Mouse (Mus musculus) lung, embryonic 16.5 days (tissue): ENCODE results near the gene Abcf1. TPM values are rescaled to one million over a fixed set of nuclear protein-coding genes. Genes with fewer than 3 reads are reported as not detected.

Experiments used
- ATAC-seq: fragments of 200-750 bp; cut with Nextera tagmentation; 2 replicates; pipeline ENCODE4 v1.8.0; 2017; ENCODE audit warnings: low read depth, mild to moderate bottlenecking, moderate library complexity
- H3K27ac ChIP-seq: fragments of 300-500 bp; sonication (generic); 2 replicates; pipeline ENCODE4 v1.5.1; 2014; ENCODE audit warnings: mild to moderate bottlenecking, control low read depth, low read length
- H3K27me3 ChIP-seq: fragments of 300-500 bp; sonication (generic); 2 replicates; pipeline ENCODE4 v1.6.1; 2014; ENCODE audit warnings: low read depth, low read length, mixed read lengths; ENCODE audit not compliant: control insufficient read depth, insufficient read depth
- H3K36me3 ChIP-seq: fragments of 300-500 bp; sonication (generic); 2 replicates; pipeline ENCODE4 v1.6.1; 2014; ENCODE audit warnings: low read length; ENCODE audit not compliant: control insufficient read depth, insufficient read depth
- H3K4me1 ChIP-seq: fragments of 300-500 bp; sonication (generic); replicated peaks from 2 replicates; pipeline ENCODE4 v1.6.1; 2014; ENCODE audit warnings: low read length, mixed read lengths; ENCODE audit not compliant: control insufficient read depth, insufficient read depth
- H3K4me2 ChIP-seq: fragments of 300-500 bp; sonication (generic); 2 replicates; pipeline ENCODE4 v1.6.1; 2014; ENCODE audit warnings: low read depth, low read length, control low read depth
- H3K4me3 ChIP-seq: fragments of 300-500 bp; sonication (generic); 2 replicates; pipeline ENCODE4 v1.5.1; 2014; ENCODE audit warnings: mild to moderate bottlenecking, low read length, control low read depth
- H3K9ac ChIP-seq: fragments of 300-500 bp; sonication (generic); 2 replicates; pipeline ENCODE4 v1.6.1; 2014; ENCODE audit warnings: low read length, control low read depth
- H3K9me3 ChIP-seq: fragments of 300-500 bp; sonication (generic); 2 replicates; pipeline ENCODE4 v1.6.1; 2016; ENCODE audit warnings: low read length; ENCODE audit not compliant: control insufficient read depth
- WGBS: fragments of 180-500 bp; shearing (Covaris S2); extraction: QIAGEN DNeasy Blood & Tissue Kit; methylation state at CpG from one replicate; pipeline ENCODE4 v1.1.7; 2014; 5-methylcytosine and 5-hydroxymethylcytosine counted together
- polyA plus RNA-seq: library from polyadenylated mRNA; unstranded; fragments of >200 nt; fragmentation: Nextera tagmentation; extraction: Ambion mirVana; gene quantifications from 2 replicates; pipeline ENCODE4 v1.2.1, GENCODE M21; 2015

Gene Abcf1
- polyA plus RNA-seq, 1 experiment from 2014 or later, result 82.5 TPM

GRCm38 (mm10) chr17:35923281-35923680 lies 46.3 kb downstream of the Abcf1 start:
- H3K27ac ChIP-seq, result no peak overlapping the region
- H3K9ac ChIP-seq, result no peak overlapping the region
- peaks cover 22% of the 10 kb centered on the region for H3K4me1 ChIP-seq
- ATAC-seq, result no peak
- H3K4me2 ChIP-seq, result no peak overlapping the region
- H3K4me3 ChIP-seq, result no peak overlapping the region
- 87% methylated on average over 4 of the region's 4 CpGs for WGBS
- H3K36me3 ChIP-seq, result peaks cover 46% of the 10 kb centered on the region
- no peaks in the 10 kb centered on the region for H3K27me3 ChIP-seq
- H3K9me3 ChIP-seq, result no peaks in the 10 kb centered on the region

GRCm38 (mm10) chr17:35922566-35922965 lies 47.0 kb downstream of the Abcf1 start:
- Histone ChIP-seq H3K27ac (no peak overlapping the region), H3K36me3 (peaks cover 39% of the 10 kb centered on the region), H3K4me2 (no peak overlapping the region), H3K9me3 (no peaks in the 10 kb centered on the region), H3K4me3 (no peak overlapping the region), H3K27me3 (no peaks in the 10 kb centered on the region), H3K9ac (no peak overlapping the region), H3K4me1 (peaks cover 22% of the 10 kb centered on the region)
- ATAC-seq, result no peak
- WGBS, result 80% methylated on average over 3 of the region's 3 CpGs

GRCm38 (mm10) chr17:35921710-35922109 lies 47.9 kb downstream of the Abcf1 start:
- Histone ChIP-seq H3K4me2 (no peak overlapping the region), H3K27ac (no peak overlapping the region), H3K27me3 (no peaks in the 10 kb centered on the region), H3K4me3 (no peak overlapping the region), H3K9me3 (no peaks in the 10 kb centered on the region), H3K9ac (no peak overlapping the region), H3K4me1 (peaks cover 22% of the 10 kb centered on the region), H3K36me3 (peaks cover 34% of the 10 kb centered on the region)
- ATAC-seq, result no peak
- WGBS, result 71% methylated on average over 4 of the region's 4 CpGs

- peaks cover 27% of the 10 kb centered on the region for H3K36me3 ChIP-seq
- 62% methylated on average over 5 of the region's 5 CpGs for WGBS
- H3K27ac ChIP-seq, result peak overlapping the region; percentile 48
- no peaks in the 10 kb centered on the region for H3K27me3 ChIP-seq
- no peak overlapping the region for H3K4me3 ChIP-seq
- H3K9ac ChIP-seq, result peak overlapping the region; percentile 3; the same call in 1 of the 2 replicates
- no peak for ATAC-seq
- H3K9me3 ChIP-seq, result no peaks in the 10 kb centered on the region
- H3K4me2 ChIP-seq, result no peak overlapping the region
- H3K4me1 ChIP-seq, result peaks cover 22% of the 10 kb centered on the region
These were observed 48.5 kb downstream of the Abcf1 start for GRCm38 (mm10) chr17:35920862-35921562.

- 43% methylated on average over 1 of the region's 1 CpGs for WGBS
- peaks cover 24% of the 10 kb centered on the region for H3K4me1 ChIP-seq
- ATAC-seq, result no peak
- H3K4me2 ChIP-seq, result peak overlapping the region; percentile 98; the same call in 1 of the 2 replicates
- peaks cover 24% of the 10 kb centered on the region for H3K36me3 ChIP-seq
- no peaks in the 10 kb centered on the region for H3K9me3 ChIP-seq
- H3K9ac ChIP-seq, result no peak overlapping the region
- no peak overlapping the region for H3K4me3 ChIP-seq
- H3K27ac ChIP-seq, result peak overlapping the region; percentile 48
- no peaks in the 10 kb centered on the region for H3K27me3 ChIP-seq
These were observed 49.2 kb downstream of the Abcf1 start for GRCm38 (mm10) chr17:35920384-35920783.

- Histone ChIP-seq H3K36me3 (peaks cover 20% of the 10 kb centered on the region), H3K4me2 (peak overlapping the region; percentile 98), H3K4me1 (peaks cover 26% of the 10 kb centered on the region), H3K27me3 (no peaks in the 10 kb centered on the region), H3K27ac (peak overlapping the region; percentile 97), H3K9me3 (no peaks in the 10 kb centered on the region), H3K4me3 (peak overlapping the region; percentile 85), H3K9ac (peak overlapping the region; percentile 72)
- no peak for ATAC-seq
- 38% methylated on average over 6 of the region's 6 CpGs for WGBS
These were observed 49.7 kb downstream of the Abcf1 start for GRCm38 (mm10) chr17:35919864-35920301.

- Histone ChIP-seq H3K4me2 (peak overlapping the region; percentile 98), H3K36me3 (peaks cover 13% of the 10 kb centered on the region), H3K27ac (peak overlapping the region; percentile 97), H3K4me3 (peak overlapping the region; percentile 85), H3K9me3 (no peaks in the 10 kb centered on the region), H3K27me3 (no peaks in the 10 kb centered on the region), H3K4me1 (peaks cover 26% of the 10 kb centered on the region), H3K9ac (peak overlapping the region; percentile 72)
- ATAC-seq, result peak; percentile 48
- 5% methylated on average over 7 of the region's 7 CpGs for WGBS
These were observed 50.4 kb downstream of the Abcf1 start for GRCm38 (mm10) chr17:35919060-35919715.

- under 1% methylated on average over 11 of the region's 11 CpGs for WGBS
- peak overlapping the region; percentile 94 for H3K9ac ChIP-seq
- ATAC-seq, result no peak
- H3K27ac ChIP-seq, result peak overlapping the region; percentile 97
- peak overlapping the region; percentile 85 for H3K4me3 ChIP-seq
- H3K4me1 ChIP-seq, result peaks cover 26% of the 10 kb centered on the region
- no peaks in the 10 kb centered on the region for H3K9me3 ChIP-seq
- H3K27me3 ChIP-seq, result no peaks in the 10 kb centered on the region
- peak overlapping the region; percentile 98 for H3K4me2 ChIP-seq
- peaks cover 6% of the 10 kb centered on the region for H3K36me3 ChIP-seq
These were observed 51.1 kb downstream of the Abcf1 start for GRCm38 (mm10) chr17:35918276-35919059.
